Mouse (Mus musculus) CD8-positive naive resting alpha-beta T cell, adult 57 days (primary cell): ENCODE results near the gene Gm28171. TPM values are rescaled to one million over a fixed set of nuclear protein-coding genes. Genes with fewer than 3 reads are reported as not detected.

Experiments
- total RNA-seq: library from RNA; stranded (reverse); gene quantifications from one replicate; pipeline ENCODE4 v1.2.4, GENCODE M21; 2023

Gene Gm28171
- total RNA-seq: not detected

DNA sequence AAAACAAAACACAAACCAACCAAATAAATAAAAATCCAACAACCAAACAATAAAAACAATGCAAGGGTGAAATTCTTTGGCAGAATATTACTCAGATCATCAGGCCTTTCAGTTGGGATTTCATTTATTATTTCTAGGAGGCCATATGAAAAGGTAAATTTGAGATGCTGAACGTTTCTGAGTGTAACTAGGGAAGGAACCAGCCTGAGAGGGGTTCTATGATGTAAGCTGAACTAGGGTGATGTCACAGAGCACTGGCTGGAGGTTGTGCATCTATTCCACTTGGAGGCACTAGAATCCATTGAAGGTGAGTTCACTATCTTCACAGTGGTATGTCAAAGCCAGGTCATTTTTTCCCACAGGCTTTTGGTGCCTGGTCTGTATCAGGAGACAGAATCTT is at the start of gene Gm28171:
TSS of gene Gm28171 (plus strand) at position 301 of the 400 bp plus-strand sequence.

Other genes with a start within 250 kb of the Gm28171 start
- not detected for gene Gm21854, start 136.4 kb upstream of the Gm28171 start, total RNA-seq
- not detected for gene Gm20914, start 67.4 kb upstream of the Gm28171 start, total RNA-seq
- gene Gm21778, start 149.1 kb downstream of the Gm28171 start, total RNA-seq: not detected